In genomic region chr8:120230715-120231614, GRCm38 (mm10) we compare ENCODE assay signal across 10 mouse cellular contexts. TPM values are rescaled to one million over a fixed set of nuclear protein-coding genes. Genes with fewer than 3 reads are reported as not detected.
DNase-seq lines count a peak whose midpoint lies in the region; ATAC-seq and TF ChIP-seq lines count a peak whose summit lies in the region.
"Had no signal": no experiment of that assay in that cellular context is flagged by ENCODE, and none has a peak within 500 bp of the region (broad histone marks: within the 10 kb centered on the region; RNA-seq: fewer than 3 reads in every experiment).

No protein-coding gene starts in this region.

- ATAC-seq in limb, embryonic 11.5 days (ENCODE audit: insufficient number of reproducible peaks, low FRiP score, low TSS enrichment, low read depth), result no peak
- no peak for ATAC-seq in neural tube, embryonic 14.5 days (ENCODE audit: low read depth)
- ATAC-seq: Patski had no signal

- peak; percentile 63 for DNase-seq in embryo, embryonic 10.5 days (ENCODE audit: low spot score)
- DNase-seq in heart, postnatal 4 days, result peak; percentile 23
- DNase-seq in limb, embryonic 11.5 days (ENCODE audit: low spot score), result no peak
- no peak for DNase-seq in gastrocnemius, postnatal 25 days
- DNase-seq in thymus, postnatal 36 days, result no peak
- no peak for DNase-seq in cerebellum, adult 11 months

- TF ChIP-seq CTCF in C2C12 (IDR thresholded peaks at IDR 0.05; ENCODE audit: control insufficient read depth, insufficient read depth, insufficient read length), result no peak

- peak overlapping the region; percentile 99 for H3K4me2 ChIP-seq in limb, embryonic 11.5 days (ENCODE audit: low read depth, severe bottlenecking)
- H3K4me2 ChIP-seq in neural tube, embryonic 14.5 days (ENCODE audit: low read depth, low read length), result peak overlapping the region; percentile 92

- H3K9ac ChIP-seq in limb, embryonic 11.5 days (ENCODE audit: low read length), result peak overlapping the region; percentile 56
- peak overlapping the region; percentile 75 for H3K9ac ChIP-seq in neural tube, embryonic 14.5 days (replicated peaks; ENCODE audit: low read depth, low read length)

- peaks cover 27% of the 10 kb centered on the region for H3K36me3 ChIP-seq in C2C12 (ENCODE audit: control insufficient read depth, insufficient read depth)
- no peaks in the 10 kb centered on the region for H3K36me3 ChIP-seq in limb, embryonic 11.5 days (ENCODE audit: control insufficient read depth, insufficient read depth, low read length)
- no peaks in the 10 kb centered on the region for H3K36me3 ChIP-seq in neural tube, embryonic 14.5 days (ENCODE audit: control insufficient read depth, insufficient read depth, low read length)

- H3ac ChIP-seq in C2C12 (ENCODE audit: control insufficient read depth, insufficient read length, low read depth), result peak overlapping the region; percentile 70

- H3K4me1 ChIP-seq in limb, embryonic 11.5 days (ENCODE audit: control insufficient read depth, insufficient read depth, low read length), result peaks cover 76% of the 10 kb centered on the region
- H3K4me1 ChIP-seq in neural tube, embryonic 14.5 days (ENCODE audit: control insufficient read depth, insufficient read depth, low read length), result peaks cover 68% of the 10 kb centered on the region

- WGBS in limb, embryonic 11.5 days, result 17% methylated on average over 18 of the region's 18 CpGs
- WGBS in neural tube, embryonic 14.5 days, result 20% methylated on average over 18 of the region's 18 CpGs

- H3K27ac ChIP-seq in limb, embryonic 11.5 days (replicated peaks; ENCODE audit: low read depth, low read length), result no peak overlapping the region
- no peak overlapping the region for H3K27ac ChIP-seq in neural tube, embryonic 14.5 days (ENCODE audit: low read depth, low read length)

- no peaks in the 10 kb centered on the region for H3K9me3 ChIP-seq in limb, embryonic 11.5 days (ENCODE audit: control insufficient read depth, low read length)
- H3K9me3 ChIP-seq in neural tube, embryonic 14.5 days (ENCODE audit: control insufficient read depth, low read length), result no peaks in the 10 kb centered on the region

- peaks cover 45% of the 10 kb centered on the region for H3K79me3 ChIP-seq in C2C12 (ENCODE audit: low read depth)

- no peaks in the 10 kb centered on the region for H3K27me3 ChIP-seq in C2C12 (ENCODE audit: control insufficient read depth, insufficient read depth, insufficient read length)
- H3K27me3 ChIP-seq in limb, embryonic 11.5 days (ENCODE audit: control insufficient read depth, insufficient read depth, low read length), result no peaks in the 10 kb centered on the region
- no peaks in the 10 kb centered on the region for H3K27me3 ChIP-seq in neural tube, embryonic 14.5 days (ENCODE audit: control insufficient read depth, insufficient read depth, low read length)
- H3K27me3 ChIP-seq: Patski had no signal

- H3K79me2 ChIP-seq in C2C12 (ENCODE audit: control insufficient read depth, insufficient read depth), result peaks cover 69% of the 10 kb centered on the region

- H3K4me3 ChIP-seq in C2C12 (ENCODE audit: insufficient read depth, poor library complexity, severe bottlenecking), result peak overlapping the region; percentile 26
- peak overlapping the region; percentile 67 for H3K4me3 ChIP-seq in limb, embryonic 11.5 days (ENCODE audit: low read depth, low read length)
- peak overlapping the region; percentile 58 for H3K4me3 ChIP-seq in neural tube, embryonic 14.5 days (ENCODE audit: low read depth, low read length)

TF ChIP-seq in C2C12, 6 proteins besides CTCF, POLR2A, EP300 and RAD21:
- TF ChIP-seq CEBPB (IDR thresholded peaks at IDR 0.05; ENCODE audit: low read depth) (no peak), MYOD1 (IDR thresholded peaks at IDR 0.05; ENCODE audit: control insufficient read depth, insufficient read length, low read depth) (no peak), MYOG (IDR thresholded peaks at IDR 0.05; ENCODE audit: control insufficient read depth, extremely low read depth, insufficient read length) (no peak), FOSL1 (IDR thresholded peaks at IDR 0.05; ENCODE audit: insufficient read depth, low read length, poor library complexity, severe bottlenecking) (no peak), USF1 (IDR thresholded peaks at IDR 0.05; ENCODE audit: low read depth) (no peak), MAX (IDR thresholded peaks at IDR 0.05) (no peak)

RNA-seq across cellular contexts. Expression of gene Gse1, which starts 2.7 kb away (rescaled TPM):
- polyA plus RNA-seq in C2C12 (2012; fragmentation: generic; extraction: Trizol), result 15.6 TPM
- total RNA-seq in heart, postnatal 4 days (2021), result 10 to 100 TPM; 33.5 to 37.4 TPM
- 6.6 and 8.2 TPM in 2 replicates for polyA plus RNA-seq in limb, embryonic 11.5 days (2014; fragmentation: Nextera tagmentation; extraction: Ambion mirVana)
- polyA plus RNA-seq in neural tube, embryonic 14.5 days (2014; fragmentation: Nextera tagmentation; extraction: Ambion mirVana), result 19.2 and 23.3 TPM in 2 replicates
- 10 to 100 TPM; 23.1 to 27.1 TPM for total RNA-seq in gastrocnemius, postnatal 25 days (2021)

RNA-seq across cellular contexts. Expression of gene Fam92b, which starts 53.7 kb away (rescaled TPM):
- polyA plus RNA-seq in C2C12 (2012; fragmentation: generic; extraction: Trizol), result not detected
- total RNA-seq in heart, postnatal 4 days (2021), result not detected
- polyA plus RNA-seq in limb, embryonic 11.5 days (2014; fragmentation: Nextera tagmentation; extraction: Ambion mirVana), result 0.16 and 0.27 TPM in 2 replicates
- polyA plus RNA-seq in neural tube, embryonic 14.5 days (2014; fragmentation: Nextera tagmentation; extraction: Ambion mirVana), result 1.7 TPM in 2 replicates
- not detected for total RNA-seq in gastrocnemius, postnatal 25 days (2021)
- polyA plus RNA-seq: liver, embryonic 16.5 days had no signal

Comparison
In these comparisons a context has a peak if more than half of its experiments do, and no peak if none do; other contexts are left out.
1. DNase-seq: peak in embryo, embryonic 10.5 days (single experiment) and heart, postnatal 4 days (single experiment); none in limb, embryonic 11.5 days (single experiment), gastrocnemius, postnatal 25 days (single experiment), thymus, postnatal 36 days (0 of 2) and cerebellum, adult 11 months (single experiment).
2. Peak in every context shown above with its lines, with median percentiles within 50 percentile points of each other: H3K4me3 ChIP-seq.